Comparison of ENCODE assay signal across 37 mouse cellular contexts in the genomic region with DNA sequence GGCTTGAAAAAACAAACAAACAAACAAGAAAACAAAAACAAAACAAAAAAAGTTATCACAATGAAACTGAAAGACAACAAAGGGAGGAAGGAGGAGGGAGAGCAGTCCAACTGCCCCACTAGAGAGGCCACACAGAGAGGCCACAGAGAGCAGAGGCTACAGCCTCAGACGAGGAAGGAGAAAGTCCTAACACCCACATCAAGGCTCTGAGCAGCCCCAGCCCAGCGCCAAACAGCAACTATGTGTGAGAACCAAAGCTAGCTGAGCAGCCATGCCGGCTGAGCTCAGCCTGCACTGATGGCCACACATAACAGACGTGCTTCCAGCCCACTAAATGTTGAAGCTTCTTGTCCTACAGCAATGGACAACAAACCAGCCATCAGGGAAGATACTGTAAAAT. TPM values are rescaled to one million over a fixed set of nuclear protein-coding genes. Genes with fewer than 3 reads are reported as not detected.
"Had no signal": no experiment of that assay in that cellular context is flagged by ENCODE, and none has a peak within 500 bp of the region (broad histone marks: within the 10 kb centered on the region; RNA-seq: fewer than 3 reads in every experiment).

No protein-coding gene starts in this region.

- H3K4me1 ChIP-seq: hindbrain, embryonic 15.5 days; limb, embryonic 13.5 days had no signal

- H3K4me2 ChIP-seq: heart, embryonic 11.5 days; heart, embryonic 13.5 days; heart, embryonic 15.5 days; hindbrain, embryonic 13.5 days; hindbrain, embryonic 15.5 days; kidney, embryonic 15.5 days; limb, embryonic 13.5 days; limb, embryonic 15.5 days had no signal

- H3K27ac ChIP-seq: gastrocnemius, adult 2 months; heart, embryonic 13.5 days; heart, embryonic 15.5 days; hindbrain, embryonic 13.5 days; hindbrain, embryonic 15.5 days; hindbrain, postnatal 0 days; kidney, embryonic 15.5 days; kidney, postnatal 0 days; limb, embryonic 13.5 days; limb, embryonic 15.5 days had no signal

- H3K4me3 ChIP-seq: gastrocnemius, adult 2 months; heart, embryonic 13.5 days; heart, embryonic 15.5 days; hindbrain, embryonic 13.5 days; hindbrain, embryonic 15.5 days; kidney, embryonic 15.5 days; limb, embryonic 13.5 days; limb, embryonic 15.5 days had no signal

- ATAC-seq: hindbrain, postnatal 0 days; intestine, embryonic 16.5 days had no signal

- H3K9ac ChIP-seq: heart, embryonic 13.5 days; heart, embryonic 15.5 days; hindbrain, embryonic 13.5 days; hindbrain, embryonic 15.5 days; kidney, embryonic 15.5 days; limb, embryonic 13.5 days; limb, embryonic 15.5 days had no signal

- H3K27me3 ChIP-seq: heart, embryonic 13.5 days; heart, embryonic 15.5 days; hindbrain, embryonic 13.5 days; hindbrain, embryonic 15.5 days; kidney, embryonic 15.5 days; limb, embryonic 13.5 days; limb, embryonic 15.5 days had no signal

- DNase-seq: gastrocnemius, adult 2 months; gastrocnemius, postnatal 10 days; gastrocnemius, postnatal 25 days; heart, postnatal 14 days; heart, postnatal 36 days; kidney, adult 11 months; kidney, adult 9 months; kidney, postnatal 14 days; layer of hippocampus, adult 9-11 months; layer of hippocampus, postnatal 36 days; left cerebral cortex, postnatal 4 days had no signal

- H3K36me3 ChIP-seq: heart, embryonic 13.5 days; heart, embryonic 15.5 days; hindbrain, embryonic 13.5 days; hindbrain, embryonic 15.5 days; kidney, embryonic 15.5 days; limb, embryonic 13.5 days; limb, embryonic 15.5 days had no signal

- H3K9me3 ChIP-seq: heart, embryonic 13.5 days; heart, embryonic 15.5 days; hindbrain, embryonic 13.5 days; hindbrain, embryonic 15.5 days; kidney, embryonic 15.5 days; limb, embryonic 13.5 days; limb, embryonic 15.5 days had no signal

RNA-seq across cellular contexts. Expression of a gene that starts 14.1 kb away (rescaled TPM):
- total RNA-seq: gastrocnemius, adult 2 months; gastrocnemius, postnatal 10 days; gastrocnemius, postnatal 25 days; gastrocnemius, postnatal 4 days; granulocyte monocyte progenitor cell, adult 5-6 weeks; heart, adult 18-20 months; heart, postnatal 14 days; heart, postnatal 36 days; hematopoietic stem cell, adult 5-6 weeks; hindbrain, postnatal 0 days; layer of hippocampus, adult 18-20 months; layer of hippocampus, adult 8-10 months; layer of hippocampus, postnatal 14 days; left cerebral cortex, adult 18-20 months; left cerebral cortex, postnatal 10 days; left cerebral cortex, postnatal 25 days; left cerebral cortex, postnatal 4 days; liver, adult 2 months had no signal
- polyA plus RNA-seq: heart, embryonic 11.5 days; heart, embryonic 13.5 days; heart, postnatal 0 days; hindbrain, embryonic 11.5 days; hindbrain, embryonic 15.5 days; hindbrain, postnatal 0 days; kidney, adult 2 months; kidney, embryonic 15.5 days; kidney, postnatal 0 days; large intestine, adult 2 months; limb, embryonic 13.5 days; liver, adult 2 months had no signal
